Mouse (Mus musculus): ENCODE data around the gene Mad1l1. TPM values are rescaled to one million over a fixed set of nuclear protein-coding genes. Genes with fewer than 3 reads are reported as not detected.

Mad1l1 gene
- polyA plus RNA-seq, 1 experiment: 51.5 TPM

- Histone ChIP-seq H3K79me3 (ENCODE audit: low read depth) (no peaks in the 10 kb centered on the region), H3K79me2 (ENCODE audit: control insufficient read depth, insufficient read depth) (no peaks in the 10 kb centered on the region), H3K4me3 (ENCODE audit: insufficient read depth, poor library complexity, severe bottlenecking) (no peak overlapping the region), H3ac (ENCODE audit: control insufficient read depth, insufficient read length, low read depth) (no peak overlapping the region), H3K36me3 (ENCODE audit: control insufficient read depth, insufficient read depth) (no peaks in the 10 kb centered on the region), H3K27me3 (ENCODE audit: control insufficient read depth, insufficient read depth, insufficient read length) (no peaks in the 10 kb centered on the region)
- TF ChIP-seq USF1 (IDR thresholded peaks at IDR 0.05; ENCODE audit: low read depth) (no peak), MAX (IDR thresholded peaks at IDR 0.05) (no peak), CEBPB (IDR thresholded peaks at IDR 0.05; ENCODE audit: low read depth) (no peak), MYOD1 (IDR thresholded peaks at IDR 0.05; ENCODE audit: control insufficient read depth, insufficient read length, low read depth) (no peak), CTCF (IDR thresholded peaks at IDR 0.05; ENCODE audit: control insufficient read depth, insufficient read depth, insufficient read length) (no peak), MYOG (IDR thresholded peaks at IDR 0.05; ENCODE audit: control insufficient read depth, extremely low read depth, insufficient read length) (no peak), FOSL1 (IDR thresholded peaks at IDR 0.05; ENCODE audit: insufficient read depth, low read length, poor library complexity, severe bottlenecking) (no peak)
Measured at GRCm38 (mm10) chr5:140013652-140014051, 307.7 kb downstream of the Mad1l1 start.

DNA sequence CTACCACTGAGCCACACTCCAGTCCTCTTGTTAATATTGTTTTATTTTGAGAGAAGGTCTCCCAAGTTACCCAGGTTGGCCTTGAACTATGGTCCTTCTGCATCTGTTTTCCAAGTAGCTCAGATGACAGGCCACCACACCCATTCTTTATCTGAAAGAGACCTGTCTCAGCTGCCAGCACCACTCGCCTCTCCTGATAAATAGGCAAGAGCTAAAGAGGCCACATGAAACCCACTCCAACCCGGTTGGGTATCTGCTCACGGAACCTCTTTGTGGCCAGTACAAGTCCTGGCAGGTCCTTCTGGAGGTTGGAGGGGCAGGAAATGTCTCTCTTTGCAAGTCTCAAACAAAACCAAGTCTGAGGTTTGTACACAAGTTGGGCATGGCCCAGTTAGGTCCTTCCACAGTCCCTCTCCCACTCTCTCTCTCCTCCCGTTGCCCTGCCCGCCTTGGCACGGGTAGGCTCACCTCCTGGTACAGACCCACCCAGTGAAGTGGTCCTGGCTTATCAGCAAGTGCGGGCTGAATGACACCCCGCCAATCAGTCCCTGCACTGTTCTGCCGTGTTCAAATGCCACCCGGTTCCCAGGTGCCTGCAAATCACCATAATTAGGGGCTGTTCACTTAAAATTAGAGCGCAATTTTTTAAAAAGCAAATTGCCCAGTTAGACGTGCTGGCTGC lies 308.9 kb downstream of the Mad1l1 start:
- no peak for TF ChIP-seq CTCF (IDR thresholded peaks at IDR 0.05; ENCODE audit: control insufficient read depth, insufficient read depth, insufficient read length)
- Histone ChIP-seq H3K36me3 (ENCODE audit: control insufficient read depth, insufficient read depth) (no peaks in the 10 kb centered on the region), H3K27me3 (ENCODE audit: control insufficient read depth, insufficient read depth, insufficient read length) (no peaks in the 10 kb centered on the region), H3K79me2 (ENCODE audit: control insufficient read depth, insufficient read depth) (no peaks in the 10 kb centered on the region), H3K4me3 (ENCODE audit: insufficient read depth, poor library complexity, severe bottlenecking) (no peak overlapping the region), H3K79me3 (ENCODE audit: low read depth) (no peaks in the 10 kb centered on the region), H3ac (ENCODE audit: control insufficient read depth, insufficient read length, low read depth) (no peak overlapping the region)

GRCm38 (mm10) chr5:140010405-140010804 lies 310.9 kb downstream of the Mad1l1 start:
- H3K27me3 ChIP-seq (ENCODE audit: control insufficient read depth, insufficient read depth, insufficient read length): no peaks in the 10 kb centered on the region

GRCm38 (mm10) chr5:140009083-140009655 lies 312.2 kb downstream of the Mad1l1 start:
- no peaks in the 10 kb centered on the region for H3K79me3 ChIP-seq (ENCODE audit: low read depth)
- H3K4me3 ChIP-seq (ENCODE audit: insufficient read depth, poor library complexity, severe bottlenecking): no peak overlapping the region
- H3K79me2 ChIP-seq (ENCODE audit: control insufficient read depth, insufficient read depth): no peaks in the 10 kb centered on the region
- H3K27me3 ChIP-seq (ENCODE audit: control insufficient read depth, insufficient read depth, insufficient read length): no peaks in the 10 kb centered on the region
- no peak overlapping the region for H3ac ChIP-seq (ENCODE audit: control insufficient read depth, insufficient read length, low read depth)
- TF ChIP-seq FOSL1 (IDR thresholded peaks at IDR 0.05; ENCODE audit: insufficient read depth, low read length, poor library complexity, severe bottlenecking) (no peak), MYOD1 (IDR thresholded peaks at IDR 0.05; ENCODE audit: control insufficient read depth, insufficient read length, low read depth) (no peak), USF1 (IDR thresholded peaks at IDR 0.05; ENCODE audit: low read depth) (no peak), MYOG (IDR thresholded peaks at IDR 0.05; ENCODE audit: control insufficient read depth, extremely low read depth, insufficient read length) (no peak), MAX (IDR thresholded peaks at IDR 0.05) (no peak), CTCF (IDR thresholded peaks at IDR 0.05; ENCODE audit: control insufficient read depth, insufficient read depth, insufficient read length) (no peak), CEBPB (IDR thresholded peaks at IDR 0.05; ENCODE audit: low read depth) (no peak)
- H3K36me3 ChIP-seq (ENCODE audit: control insufficient read depth, insufficient read depth): no peaks in the 10 kb centered on the region

More at GRCm38 (mm10) chr5:140010405-140010804, 310.9 kb downstream of the Mad1l1 start:
- no peak for TF ChIP-seq MYOD1 (IDR thresholded peaks at IDR 0.05; ENCODE audit: control insufficient read depth, insufficient read length, low read depth)
- no peak for TF ChIP-seq USF1 (IDR thresholded peaks at IDR 0.05; ENCODE audit: low read depth)
- TF ChIP-seq MAX (IDR thresholded peaks at IDR 0.05): no peak
- no peak for TF ChIP-seq CTCF (IDR thresholded peaks at IDR 0.05; ENCODE audit: control insufficient read depth, insufficient read depth, insufficient read length)
- TF ChIP-seq CEBPB (IDR thresholded peaks at IDR 0.05; ENCODE audit: low read depth): no peak
- TF ChIP-seq FOSL1 (IDR thresholded peaks at IDR 0.05; ENCODE audit: insufficient read depth, low read length, poor library complexity, severe bottlenecking): no peak
- no peak for TF ChIP-seq MYOG (IDR thresholded peaks at IDR 0.05; ENCODE audit: control insufficient read depth, extremely low read depth, insufficient read length)
- Histone ChIP-seq H3ac (ENCODE audit: control insufficient read depth, insufficient read length, low read depth) (no peak overlapping the region), H3K79me2 (ENCODE audit: control insufficient read depth, insufficient read depth) (no peaks in the 10 kb centered on the region), H3K36me3 (ENCODE audit: control insufficient read depth, insufficient read depth) (no peaks in the 10 kb centered on the region), H3K4me3 (ENCODE audit: insufficient read depth, poor library complexity, severe bottlenecking) (no peak overlapping the region), H3K79me3 (ENCODE audit: low read depth) (no peaks in the 10 kb centered on the region)

DNA sequence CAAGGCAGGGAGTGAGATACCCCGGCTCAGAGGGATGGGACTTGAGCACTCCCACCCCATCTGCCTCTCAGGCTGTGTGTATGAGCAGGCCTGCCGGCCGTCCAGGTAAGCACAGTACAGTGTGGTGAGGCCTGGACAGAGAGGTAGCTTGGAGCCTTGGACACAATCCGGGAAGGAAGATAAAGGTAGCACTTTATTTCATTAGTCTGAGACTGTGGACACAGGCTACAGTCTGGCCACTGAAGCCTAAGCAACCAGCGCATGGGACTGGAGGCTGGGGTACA lies 312.9 kb downstream of the Mad1l1 start:
- TF ChIP-seq MAX (IDR thresholded peaks at IDR 0.05) (no peak), CEBPB (IDR thresholded peaks at IDR 0.05; ENCODE audit: low read depth) (no peak), CTCF (IDR thresholded peaks at IDR 0.05; ENCODE audit: control insufficient read depth, insufficient read depth, insufficient read length) (no peak), MYOG (IDR thresholded peaks at IDR 0.05; ENCODE audit: control insufficient read depth, extremely low read depth, insufficient read length) (no peak), USF1 (IDR thresholded peaks at IDR 0.05; ENCODE audit: low read depth) (no peak), MYOD1 (IDR thresholded peaks at IDR 0.05; ENCODE audit: control insufficient read depth, insufficient read length, low read depth) (no peak), FOSL1 (IDR thresholded peaks at IDR 0.05; ENCODE audit: insufficient read depth, low read length, poor library complexity, severe bottlenecking) (no peak)
- H3K27me3 ChIP-seq (ENCODE audit: control insufficient read depth, insufficient read depth, insufficient read length): no peaks in the 10 kb centered on the region
- H3K79me3 ChIP-seq (ENCODE audit: low read depth): no peaks in the 10 kb centered on the region
- no peaks in the 10 kb centered on the region for H3K79me2 ChIP-seq (ENCODE audit: control insufficient read depth, insufficient read depth)
- no peak overlapping the region for H3K4me3 ChIP-seq (ENCODE audit: insufficient read depth, poor library complexity, severe bottlenecking)
- no peak overlapping the region for H3ac ChIP-seq (ENCODE audit: control insufficient read depth, insufficient read length, low read depth)
- no peaks in the 10 kb centered on the region for H3K36me3 ChIP-seq (ENCODE audit: control insufficient read depth, insufficient read depth)

All from C2C12 (cell line).